Mouse (Mus musculus): ENCODE results near the gene Ces5a. TPM values are rescaled to one million over a fixed set of nuclear protein-coding genes. Genes with fewer than 3 reads are reported as not detected.

Ces5a gene
- total RNA-seq, 2 experiments from 2014 or later, result 0.51 to 0.91 TPM

Other genes with a start within 250 kb of the Ces5a start
- gene Ces1g, start 198.5 kb downstream of the Ces5a start, total RNA-seq (2021), result not detected
- not detected for gene Ces1h, start 156.1 kb downstream of the Ces5a start, total RNA-seq (2021)